Mouse (Mus musculus): ENCODE measurements at regions not wholly inside any gene's neighbourhood (a gene's known extent, or its start where the extent isn't known, plus 50 kb on each side); places are given as distances from the start of the nearest gene placed in this dataset.

- no peaks in the 10 kb centered on the region for H3K27me3 ChIP-seq (ENCODE audit: control insufficient read depth, insufficient read depth, low read length)
- no peaks in the 10 kb centered on the region for H3K36me3 ChIP-seq (ENCODE audit: control insufficient read depth, insufficient read depth, low read length)
- H3K27ac ChIP-seq (ENCODE audit: control insufficient read depth, insufficient read depth, low read depth, low read length) = no peak overlapping the region
- peaks cover 8% of the 10 kb centered on the region for H3K4me1 ChIP-seq (ENCODE audit: control insufficient read depth, insufficient read depth, low read length)
- H3K4me3 ChIP-seq (ENCODE audit: control insufficient read depth, low read depth, low read length) = peak overlapping the region; percentile 60; the same call in 1 of the 2 replicates
- no peak for TF ChIP-seq POLR2A (IDR thresholded peaks at IDR 0.05; ENCODE audit: control insufficient read depth, low read depth, low read length)
- no peak for TF ChIP-seq CTCF (IDR thresholded peaks at IDR 0.05; ENCODE audit: control insufficient read depth, insufficient read depth, insufficient replicate concordance, low read depth, low read length)
These were observed 178.7 kb upstream of the Dnajc24 start for GRCm38 (mm10) chr2:106182051-106182450.

- no peak for TF ChIP-seq CTCF (IDR thresholded peaks at IDR 0.05; ENCODE audit: control insufficient read depth, insufficient read depth, insufficient replicate concordance, low read depth, low read length)
- Histone ChIP-seq H3K4me1 (ENCODE audit: control insufficient read depth, insufficient read depth, low read length) (no peaks in the 10 kb centered on the region), H3K27me3 (ENCODE audit: control insufficient read depth, insufficient read depth, low read length) (no peaks in the 10 kb centered on the region), H3K4me3 (ENCODE audit: control insufficient read depth, low read depth, low read length) (no peak overlapping the region), H3K36me3 (ENCODE audit: control insufficient read depth, insufficient read depth, low read length) (no peaks in the 10 kb centered on the region), H3K27ac (ENCODE audit: control insufficient read depth, insufficient read depth, low read depth, low read length) (no peak overlapping the region)
These were observed 159.3 kb upstream of the Dnajc24 start for GRCm38 (mm10) chr2:106162681-106163080.

GRCm38 (mm10) chr2:106161877-106162276 is 158.5 kb upstream of the Dnajc24 start:
- H3K27me3 ChIP-seq (ENCODE audit: control insufficient read depth, insufficient read depth, low read length) = no peaks in the 10 kb centered on the region
- TF ChIP-seq POLR2A (IDR thresholded peaks at IDR 0.05; ENCODE audit: control insufficient read depth, low read depth, low read length) (no peak), CTCF (IDR thresholded peaks at IDR 0.05; ENCODE audit: control insufficient read depth, insufficient read depth, insufficient replicate concordance, low read depth, low read length) (no peak)
- no peaks in the 10 kb centered on the region for H3K4me1 ChIP-seq (ENCODE audit: control insufficient read depth, insufficient read depth, low read length)
- H3K27ac ChIP-seq (ENCODE audit: control insufficient read depth, insufficient read depth, low read depth, low read length) = no peak overlapping the region
- H3K36me3 ChIP-seq (ENCODE audit: control insufficient read depth, insufficient read depth, low read length) = no peaks in the 10 kb centered on the region
- no peak overlapping the region for H3K4me3 ChIP-seq (ENCODE audit: control insufficient read depth, low read depth, low read length)

- Histone ChIP-seq H3K4me1 (ENCODE audit: control insufficient read depth, insufficient read depth, low read length) (no peaks in the 10 kb centered on the region), H3K36me3 (ENCODE audit: control insufficient read depth, insufficient read depth, low read length) (no peaks in the 10 kb centered on the region), H3K27me3 (ENCODE audit: control insufficient read depth, insufficient read depth, low read length) (no peaks in the 10 kb centered on the region), H3K27ac (ENCODE audit: control insufficient read depth, insufficient read depth, low read depth, low read length) (no peak overlapping the region), H3K4me3 (ENCODE audit: control insufficient read depth, low read depth, low read length) (no peak overlapping the region)
- TF ChIP-seq POLR2A (IDR thresholded peaks at IDR 0.05; ENCODE audit: control insufficient read depth, low read depth, low read length) (no peak), CTCF (IDR thresholded peaks at IDR 0.05; ENCODE audit: control insufficient read depth, insufficient read depth, insufficient replicate concordance, low read depth, low read length) (no peak)
These were observed 146.4 kb upstream of the Dnajc24 start for GRCm38 (mm10) chr2:106149701-106150100.

GRCm38 (mm10) chr2:106140931-106141330 is 137.6 kb upstream of the Dnajc24 start:
- Histone ChIP-seq H3K27ac (ENCODE audit: control insufficient read depth, insufficient read depth, low read depth, low read length) (no peak overlapping the region), H3K27me3 (ENCODE audit: control insufficient read depth, insufficient read depth, low read length) (no peaks in the 10 kb centered on the region), H3K4me1 (ENCODE audit: control insufficient read depth, insufficient read depth, low read length) (no peaks in the 10 kb centered on the region), H3K4me3 (ENCODE audit: control insufficient read depth, low read depth, low read length) (no peak overlapping the region), H3K36me3 (ENCODE audit: control insufficient read depth, insufficient read depth, low read length) (no peaks in the 10 kb centered on the region)
- TF ChIP-seq POLR2A (IDR thresholded peaks at IDR 0.05; ENCODE audit: control insufficient read depth, low read depth, low read length) (no peak), CTCF (IDR thresholded peaks at IDR 0.05; ENCODE audit: control insufficient read depth, insufficient read depth, insufficient replicate concordance, low read depth, low read length) (no peak)

GRCm38 (mm10) chr2:106101002-106101401 is 97.7 kb upstream of the Dnajc24 start:
- TF ChIP-seq CTCF (IDR thresholded peaks at IDR 0.05; ENCODE audit: control insufficient read depth, insufficient read depth, insufficient replicate concordance, low read depth, low read length) (no peak), POLR2A (IDR thresholded peaks at IDR 0.05; ENCODE audit: control insufficient read depth, low read depth, low read length) (no peak)
- Histone ChIP-seq H3K27ac (ENCODE audit: control insufficient read depth, insufficient read depth, low read depth, low read length) (no peak overlapping the region), H3K27me3 (ENCODE audit: control insufficient read depth, insufficient read depth, low read length) (no peaks in the 10 kb centered on the region), H3K4me1 (ENCODE audit: control insufficient read depth, insufficient read depth, low read length) (no peaks in the 10 kb centered on the region), H3K4me3 (ENCODE audit: control insufficient read depth, low read depth, low read length) (no peak overlapping the region), H3K36me3 (ENCODE audit: control insufficient read depth, insufficient read depth, low read length) (no peaks in the 10 kb centered on the region)

GRCm38 (mm10) chr2:106086121-106086520 is 82.8 kb upstream of the Dnajc24 start:
- no peak for TF ChIP-seq POLR2A (IDR thresholded peaks at IDR 0.05; ENCODE audit: control insufficient read depth, low read depth, low read length)
- TF ChIP-seq CTCF (IDR thresholded peaks at IDR 0.05; ENCODE audit: control insufficient read depth, insufficient read depth, insufficient replicate concordance, low read depth, low read length) = no peak
- H3K27ac ChIP-seq (ENCODE audit: control insufficient read depth, insufficient read depth, low read depth, low read length) = no peak overlapping the region
- H3K4me3 ChIP-seq (ENCODE audit: control insufficient read depth, low read depth, low read length) = no peak overlapping the region
- H3K27me3 ChIP-seq (ENCODE audit: control insufficient read depth, insufficient read depth, low read length) = no peaks in the 10 kb centered on the region
- H3K4me1 ChIP-seq (ENCODE audit: control insufficient read depth, insufficient read depth, low read length) = no peaks in the 10 kb centered on the region
- no peaks in the 10 kb centered on the region for H3K36me3 ChIP-seq (ENCODE audit: control insufficient read depth, insufficient read depth, low read length)
